Mouse (Mus musculus) left cerebral cortex, postnatal 10 days (tissue): ENCODE measurements around the gene Imp3. TPM values are rescaled to one million over a fixed set of nuclear protein-coding genes. Genes with fewer than 3 reads are reported as not detected.
"Not testable (repeated sequence)": the region's sequence is repeated elsewhere in the genome, so short reads cannot be mapped to it uniquely, and the experiment has no call there.

Source experiments
- DNase-seq, 2 experiments: peaks; one replicate each; pipeline ENCODE4 v3.0.0; 2021 to 2022; ENCODE audit warnings: low spot score in 2 of 2, mixed read lengths in 1 of 2; ENCODE audit errors: extremely low spot score in 1 of 2
- intact Hi-C: fragments of 180-260 bp; cut with DNase I; formaldehyde crosslinking; loops from one replicate; pipeline ENCODE4 v1.15.1; 2025
- total RNA-seq, 2 experiments: library from RNA; stranded (reverse); gene quantifications; 2 replicates each; pipeline ENCODE4 v1.2.3; 2021

Imp3 gene
- total RNA-seq, 2 experiments from 2014 or later = 49.0 to 55.8 TPM

GRCm38 (mm10) chr9:56915695-56916410, 21.4 kb upstream of the Imp3 start:
- intact Hi-C loops = no loop called here
- no peak for DNase-seq

GRCm38 (mm10) chr9:56917131-56917530, 20.1 kb upstream of the Imp3 start:
- DNase-seq = no peak
- intact Hi-C loops = no loop called here

GRCm38 (mm10) chr9:56918466-56918865, 18.8 kb upstream of the Imp3 start:
- DNase-seq = no peak
- intact Hi-C loops = no loop called here

GRCm38 (mm10) chr9:56922746-56923145, 14.5 kb upstream of the Imp3 start:
- intact Hi-C loops = loop anchor here (10.0 kb wide), 1 partner anchor 302 kb away; no protein-coding TSS in a partner anchor
- no peak for DNase-seq

- DNase-seq = no peak
- intact Hi-C loops = loop anchor here (10.0 kb wide), 1 partner anchor 301 kb away; no protein-coding TSS in a partner anchor
These were observed 13.2 kb upstream of the Imp3 start for GRCm38 (mm10) chr9:56923841-56924650.

- DNase-seq = peak; percentile 24 to 89
- intact Hi-C loops = loop anchor here (5.0 to 10.0 kb wide), 2 partner anchors 32 to 300 kb away; no protein-coding TSS in a partner anchor
These were observed 12.6 kb upstream of the Imp3 start for GRCm38 (mm10) chr9:56924651-56925027.

GRCm38 (mm10) chr9:56925291-56926024, 11.8 kb upstream of the Imp3 start:
- no peak for DNase-seq
- intact Hi-C loops = loop anchor here (5.0 to 10.0 kb wide), 2 partner anchors 33 to 299 kb away; no protein-coding TSS in a partner anchor

GRCm38 (mm10) chr9:56926025-56926360, 11.3 kb upstream of the Imp3 start:
- no peak for DNase-seq
- intact Hi-C loops = loop anchor here (5.0 to 10.0 kb wide), 2 partner anchors 34 to 299 kb away; no protein-coding TSS in a partner anchor

- intact Hi-C loops = loop anchor here (5.0 to 10.0 kb wide), 2 partner anchors 34 to 298 kb away; no protein-coding TSS in a partner anchor
- DNase-seq = no peak
These were observed 10.9 kb upstream of the Imp3 start for GRCm38 (mm10) chr9:56926387-56926786.

- peak in 1 of 2 experiments; percentile 57 for DNase-seq
- intact Hi-C loops = loop anchor here (5.0 to 10.0 kb wide), 2 partner anchors 35 to 297 kb away; no protein-coding TSS in a partner anchor
These were observed 9.9 kb upstream of the Imp3 start for GRCm38 (mm10) chr9:56927191-56928012.

GRCm38 (mm10) chr9:56928041-56928811, 9.0 kb upstream of the Imp3 start, which contains the start of gene Snx33:
Snx33 (minus strand) TSS chr9:56928371.
- intact Hi-C loops = loop anchor here (5.0 to 10.0 kb wide), 2 partner anchors 36 to 297 kb away; no protein-coding TSS in a partner anchor
- DNase-seq = peak; percentile 79 to 94

- intact Hi-C loops = loop anchor here (5.0 to 10.0 kb wide), 2 partner anchors 37 to 295 kb away; no protein-coding TSS in a partner anchor
- DNase-seq = no peak
These were observed 7.8 kb upstream of the Imp3 start for GRCm38 (mm10) chr9:56929496-56929895.

GRCm38 (mm10) chr9:56930556-56930955, 6.7 kb upstream of the Imp3 start:
- intact Hi-C loops = no loop called here
- DNase-seq = no peak

- intact Hi-C loops = no loop called here
- DNase-seq = no peak
These were observed 433 bp upstream of the Imp3 start for GRCm38 (mm10) chr9:56936861-56937222.

- no peak for DNase-seq
- intact Hi-C loops = no loop called here
These were observed 1.1 kb downstream of the Imp3 start for GRCm38 (mm10) chr9:56938374-56938773.

GRCm38 (mm10) chr9:56947481-56947880, 10.2 kb downstream of the Imp3 start:
- peak in 1 of 2 experiments; percentile 58 for DNase-seq
- intact Hi-C loops = loop anchor here (5.0 to 10.0 kb wide), 2 partner anchors 47 to 185 kb away; partner anchors contain the start of genes Man2c1 and Ptpn9

- intact Hi-C loops = loop anchor here (5.0 to 10.0 kb wide), 2 partner anchors 46 to 184 kb away; partner anchors contain the start of genes Man2c1 and Ptpn9
- not testable (repeated sequence) for DNase-seq
These were observed 11.4 kb downstream of the Imp3 start for GRCm38 (mm10) chr9:56948699-56949098.
